Mouse (Mus musculus) ES-Bruce4 (cell line): ENCODE measurements around the gene Sergef.

ENCODE experiments used
- CTCF ChIP-seq: IDR thresholded peaks from one replicate; pipeline ENCODE4 v1.8.1; 2011; ENCODE audit warnings: low read depth, low read length
- EP300 ChIP-seq: IDR thresholded peaks from 2 replicates; pipeline ENCODE4 v1.6.1; 2011; ENCODE audit warnings: low read depth, low read length; ENCODE audit not compliant: insufficient read depth
- POLR2A ChIP-seq: IDR thresholded peaks from one replicate; pipeline ENCODE4 v1.8.1; 2011; ENCODE audit warnings: low read length; ENCODE audit not compliant: insufficient read depth

DNA sequence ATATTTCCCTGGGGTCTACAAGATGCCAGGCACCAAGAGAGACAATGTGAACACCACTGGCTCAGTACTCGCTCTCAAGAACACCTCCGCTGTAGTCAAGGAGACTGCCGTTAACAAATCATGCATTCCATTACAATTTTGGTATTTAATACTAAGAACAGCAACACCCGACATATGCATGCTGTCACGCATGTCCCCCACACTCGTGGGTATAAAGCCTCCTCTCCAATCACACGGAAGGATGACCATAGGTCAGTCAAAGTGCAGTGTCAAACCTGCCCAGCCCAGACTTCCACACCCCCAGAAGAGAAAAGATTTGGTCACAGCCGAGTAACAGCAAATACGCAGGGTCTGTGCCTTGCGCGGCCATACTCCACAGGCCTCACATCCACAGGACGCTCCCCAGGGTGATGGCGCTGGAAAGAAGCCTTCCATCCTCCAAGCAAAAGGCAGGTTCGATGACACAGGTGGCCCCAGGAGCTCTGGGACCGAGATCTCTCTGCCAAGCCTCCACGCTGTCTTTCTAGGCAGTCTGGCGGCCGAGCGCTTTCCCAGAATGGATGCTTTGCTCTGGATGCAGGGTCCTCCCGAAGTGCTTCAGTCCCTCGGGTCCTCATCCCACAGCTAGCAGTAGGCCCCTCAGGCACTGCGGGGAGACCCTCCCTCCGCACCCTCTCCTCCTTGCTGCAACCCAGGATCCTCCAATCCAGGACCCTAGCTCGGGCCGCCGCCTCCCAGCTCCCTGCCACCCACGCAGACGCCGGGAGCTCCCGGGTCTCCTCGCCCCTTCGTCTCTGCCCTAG is 517 bp downstream of the Sergef start:
- no peak for TF ChIP-seq CTCF
- no peak for TF ChIP-seq POLR2A
- no peak for TF ChIP-seq EP300
